Mouse (Mus musculus) heart, postnatal 0 days (tissue): ENCODE measurements around the gene Ippk.

Experiments used
- CTCF ChIP-seq: IDR thresholded peaks from 2 replicates; pipeline ENCODE4 v1.5.1; 2016; ENCODE audit warnings: antibody characterized with exemption, control low read depth, low read depth
- EP300 ChIP-seq: IDR thresholded peaks from 2 replicates; pipeline ENCODE4 v1.6.1; 2016; ENCODE audit warnings: antibody characterized with exemption, low read depth

- no peak for TF ChIP-seq EP300
- TF ChIP-seq CTCF, result no peak
These were observed 7.1 kb downstream of the Ippk start for GRCm38 (mm10) chr13:49428042-49428675.
